Mouse (Mus musculus): ENCODE measurements around the gene Flt1.

DNA sequence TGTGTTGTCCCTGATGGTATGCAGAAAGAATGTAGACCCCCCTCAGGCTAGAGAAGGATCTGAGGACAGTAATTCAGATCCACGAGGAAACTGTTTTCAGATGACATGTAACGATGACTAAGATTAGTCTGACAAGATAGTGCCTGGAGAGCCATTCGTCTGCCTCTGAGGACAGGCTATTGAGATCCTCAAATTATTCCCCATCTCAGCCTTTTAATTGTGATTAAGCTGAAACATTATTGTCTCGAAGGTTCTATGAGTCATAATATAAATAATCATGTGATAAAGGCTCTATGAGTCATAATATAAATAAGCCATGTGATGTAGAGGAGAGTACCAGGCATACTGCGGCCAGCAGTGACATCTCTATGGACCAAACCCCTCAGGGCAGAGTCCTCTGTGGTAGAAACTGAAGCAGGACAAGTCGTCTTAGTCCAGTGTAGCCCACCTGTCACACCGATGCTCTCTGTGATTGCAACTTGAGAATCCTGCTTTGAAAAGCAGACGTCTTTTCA is 11.0 kb upstream of the Flt1 start:
- TF ChIP-seq CTCF (IDR thresholded peaks at IDR 0.05) (no peak), POLR2A (IDR thresholded peaks at IDR 0.05; ENCODE audit: insufficient read depth, low read depth, low read length) (no peak), EP300 (IDR thresholded peaks at IDR 0.05; ENCODE audit: insufficient read depth, low read depth, low read length) (no peak)

Data from heart, adult 2 months (tissue).